Mouse (Mus musculus): ENCODE results near the gene Scand1. TPM values are rescaled to one million over a fixed set of nuclear protein-coding genes. Genes with fewer than 3 reads are reported as not detected.

Gene Scand1
- polyA plus RNA-seq, 1 experiment from 2014 or later, result 84.0 TPM

- Histone ChIP-seq H3K27ac (ENCODE audit: low read depth, low read length) (peak overlapping the region; percentile 98), H3K4me2 (ENCODE audit: low read length) (peak overlapping the region; percentile 68), H3K36me3 (ENCODE audit: control insufficient read depth, insufficient read depth, low read length) (peaks cover 3% of the 10 kb centered on the region; the same call in 1 of the 2 replicates), H3K4me3 (ENCODE audit: low read length) (peak overlapping the region; percentile 93), H3K9ac (ENCODE audit: low read depth, low read length) (peak overlapping the region; percentile 96), H3K27me3 (replicated peaks; ENCODE audit: control insufficient read depth, insufficient read depth, low read length) (no peaks in the 10 kb centered on the region), H3K9me3 (ENCODE audit: control insufficient read depth, low read length) (no peaks in the 10 kb centered on the region), H3K4me1 (ENCODE audit: control insufficient read depth, insufficient read depth, low read depth, low read length) (peaks cover 13% of the 10 kb centered on the region)
- peak; percentile 71 for ATAC-seq
- WGBS, result under 1% methylated on average over 48 of the region's 53 CpGs
Observed at GRCm38 (mm10) chr2:156311841-156312291, 638 bp downstream of the Scand1 start.

GRCm38 (mm10) chr2:156311441-156311840, 1.1 kb downstream of the Scand1 start:
- Histone ChIP-seq H3K4me2 (ENCODE audit: low read length) (peak overlapping the region; percentile 68), H3K9ac (ENCODE audit: low read depth, low read length) (peak overlapping the region; percentile 96), H3K36me3 (ENCODE audit: control insufficient read depth, insufficient read depth, low read length) (peaks cover 7% of the 10 kb centered on the region; the same call in 1 of the 2 replicates), H3K9me3 (ENCODE audit: control insufficient read depth, low read length) (no peaks in the 10 kb centered on the region), H3K27ac (ENCODE audit: low read depth, low read length) (peak overlapping the region; percentile 98), H3K4me1 (ENCODE audit: control insufficient read depth, insufficient read depth, low read depth, low read length) (peaks cover 13% of the 10 kb centered on the region), H3K4me3 (ENCODE audit: low read length) (peak overlapping the region; percentile 93), H3K27me3 (replicated peaks; ENCODE audit: control insufficient read depth, insufficient read depth, low read length) (no peaks in the 10 kb centered on the region)
- WGBS, result 23% methylated on average over 8 of the region's 8 CpGs
- no peak for ATAC-seq

- peak overlapping the region; percentile 68 for H3K4me2 ChIP-seq (ENCODE audit: low read length)
- no peaks in the 10 kb centered on the region for H3K9me3 ChIP-seq (ENCODE audit: control insufficient read depth, low read length)
- H3K27me3 ChIP-seq (replicated peaks; ENCODE audit: control insufficient read depth, insufficient read depth, low read length), result no peaks in the 10 kb centered on the region
- peak overlapping the region; percentile 93; the same call in 1 of the 2 replicates for H3K4me3 ChIP-seq (ENCODE audit: low read length)
- no peak overlapping the region for H3K9ac ChIP-seq (ENCODE audit: low read depth, low read length)
- H3K36me3 ChIP-seq (ENCODE audit: control insufficient read depth, insufficient read depth, low read length), result peaks cover 7% of the 10 kb centered on the region; the same call in 1 of the 2 replicates
- H3K27ac ChIP-seq (ENCODE audit: low read depth, low read length), result peak overlapping the region; percentile 98; the same call in 1 of the 2 replicates
- peaks cover 13% of the 10 kb centered on the region for H3K4me1 ChIP-seq (ENCODE audit: control insufficient read depth, insufficient read depth, low read depth, low read length)
- no peak for ATAC-seq
- 93% methylated on average over 5 of the region's 5 CpGs for WGBS
Observed at GRCm38 (mm10) chr2:156310945-156311344, 1.6 kb downstream of the Scand1 start.

- H3K4me1 ChIP-seq (ENCODE audit: control insufficient read depth, insufficient read depth, low read depth, low read length), result peaks cover 13% of the 10 kb centered on the region
- no peak overlapping the region for H3K4me2 ChIP-seq (ENCODE audit: low read length)
- 93% methylated on average over 5 of the region's 5 CpGs for WGBS
Observed at GRCm38 (mm10) chr2:156310455-156310854, 2.0 kb downstream of the Scand1 start.

GRCm38 (mm10) chr2:156309948-156310347, 2.6 kb downstream of the Scand1 start:
- H3K9me3 ChIP-seq (ENCODE audit: control insufficient read depth, low read length), result no peaks in the 10 kb centered on the region
- H3K27ac ChIP-seq (ENCODE audit: low read depth, low read length), result no peak overlapping the region
- no peaks in the 10 kb centered on the region for H3K27me3 ChIP-seq (replicated peaks; ENCODE audit: control insufficient read depth, insufficient read depth, low read length)
- no peak overlapping the region for H3K4me3 ChIP-seq (ENCODE audit: low read length)
- no peak for ATAC-seq
- no peak overlapping the region for H3K4me2 ChIP-seq (ENCODE audit: low read length)
- H3K4me1 ChIP-seq (ENCODE audit: control insufficient read depth, insufficient read depth, low read depth, low read length), result peaks cover 13% of the 10 kb centered on the region
- 97% methylated on average over 5 of the region's 5 CpGs for WGBS
- H3K9ac ChIP-seq (ENCODE audit: low read depth, low read length), result no peak overlapping the region
- H3K36me3 ChIP-seq (ENCODE audit: control insufficient read depth, insufficient read depth, low read length), result peaks cover 9% of the 10 kb centered on the region

More at GRCm38 (mm10) chr2:156310455-156310854, 2.0 kb downstream of the Scand1 start:
- Histone ChIP-seq H3K9ac (ENCODE audit: low read depth, low read length) (no peak overlapping the region), H3K9me3 (ENCODE audit: control insufficient read depth, low read length) (no peaks in the 10 kb centered on the region), H3K27ac (ENCODE audit: low read depth, low read length) (no peak overlapping the region), H3K36me3 (ENCODE audit: control insufficient read depth, insufficient read depth, low read length) (peaks cover 7% of the 10 kb centered on the region; the same call in 1 of the 2 replicates), H3K4me3 (ENCODE audit: low read length) (no peak overlapping the region), H3K27me3 (replicated peaks; ENCODE audit: control insufficient read depth, insufficient read depth, low read length) (no peaks in the 10 kb centered on the region)
- ATAC-seq, result no peak

GRCm38 (mm10) chr2:156307261-156307660, 5.2 kb downstream of the Scand1 start:
- Histone ChIP-seq H3K4me1 (ENCODE audit: control insufficient read depth, insufficient read depth, low read depth, low read length) (peaks cover 8% of the 10 kb centered on the region), H3K36me3 (ENCODE audit: control insufficient read depth, insufficient read depth, low read length) (peaks cover 13% of the 10 kb centered on the region), H3K9ac (ENCODE audit: low read depth, low read length) (no peak overlapping the region), H3K27me3 (replicated peaks; ENCODE audit: control insufficient read depth, insufficient read depth, low read length) (no peaks in the 10 kb centered on the region), H3K4me2 (ENCODE audit: low read length) (no peak overlapping the region), H3K27ac (ENCODE audit: low read depth, low read length) (no peak overlapping the region), H3K9me3 (ENCODE audit: control insufficient read depth, low read length) (no peaks in the 10 kb centered on the region), H3K4me3 (ENCODE audit: low read length) (no peak overlapping the region)
- 57% methylated on average over 5 of the region's 5 CpGs for WGBS
- ATAC-seq, result 0 out of 2 replicates have a peak, but pooled peaks have one; percentile 28

- WGBS, result 93% methylated on average over 2 of the region's 2 CpGs
- ATAC-seq, result peak; percentile 34; the same call in 1 of the 2 replicates
- H3K27me3 ChIP-seq (replicated peaks; ENCODE audit: control insufficient read depth, insufficient read depth, low read length), result no peaks in the 10 kb centered on the region
- H3K9me3 ChIP-seq (ENCODE audit: control insufficient read depth, low read length), result no peaks in the 10 kb centered on the region
- H3K4me2 ChIP-seq (ENCODE audit: low read length), result no peak overlapping the region
- H3K4me3 ChIP-seq (ENCODE audit: low read length), result no peak overlapping the region
- H3K4me1 ChIP-seq (ENCODE audit: control insufficient read depth, insufficient read depth, low read depth, low read length), result no peaks in the 10 kb centered on the region; the same call in 1 of the 2 replicates
- no peak overlapping the region for H3K9ac ChIP-seq (ENCODE audit: low read depth, low read length)
- peaks cover 17% of the 10 kb centered on the region for H3K36me3 ChIP-seq (ENCODE audit: control insufficient read depth, insufficient read depth, low read length)
- no peak overlapping the region for H3K27ac ChIP-seq (ENCODE audit: low read depth, low read length)
Observed at GRCm38 (mm10) chr2:156305818-156306217, 6.7 kb downstream of the Scand1 start.

GRCm38 (mm10) chr2:156304351-156304750, 8.2 kb downstream of the Scand1 start:
- Histone ChIP-seq H3K9me3 (ENCODE audit: control insufficient read depth, low read length) (no peaks in the 10 kb centered on the region), H3K27me3 (replicated peaks; ENCODE audit: control insufficient read depth, insufficient read depth, low read length) (no peaks in the 10 kb centered on the region), H3K27ac (ENCODE audit: low read depth, low read length) (no peak overlapping the region), H3K4me1 (ENCODE audit: control insufficient read depth, insufficient read depth, low read depth, low read length) (no peaks in the 10 kb centered on the region), H3K36me3 (ENCODE audit: control insufficient read depth, insufficient read depth, low read length) (peaks cover 25% of the 10 kb centered on the region), H3K9ac (ENCODE audit: low read depth, low read length) (no peak overlapping the region), H3K4me2 (ENCODE audit: low read length) (no peak overlapping the region), H3K4me3 (ENCODE audit: low read length) (no peak overlapping the region)
- no peak for ATAC-seq
- WGBS, result 89% methylated on average over 4 of the region's 4 CpGs

- H3K27ac ChIP-seq (ENCODE audit: low read depth, low read length), result no peak overlapping the region
- no peak overlapping the region for H3K4me3 ChIP-seq (ENCODE audit: low read length)
- H3K4me2 ChIP-seq (ENCODE audit: low read length), result no peak overlapping the region
- H3K4me1 ChIP-seq (ENCODE audit: control insufficient read depth, insufficient read depth, low read depth, low read length), result no peaks in the 10 kb centered on the region
- WGBS, result 89% methylated on average over 4 of the region's 4 CpGs
- no peak overlapping the region for H3K9ac ChIP-seq (ENCODE audit: low read depth, low read length)
- H3K36me3 ChIP-seq (ENCODE audit: control insufficient read depth, insufficient read depth, low read length), result peaks cover 30% of the 10 kb centered on the region
- no peak for ATAC-seq
- H3K9me3 ChIP-seq (ENCODE audit: control insufficient read depth, low read length), result no peaks in the 10 kb centered on the region
- H3K27me3 ChIP-seq (replicated peaks; ENCODE audit: control insufficient read depth, insufficient read depth, low read length), result no peaks in the 10 kb centered on the region
Observed at GRCm38 (mm10) chr2:156302063-156302462, 10.4 kb downstream of the Scand1 start.

Measured in hindbrain, embryonic 16.5 days (tissue).